Mouse (Mus musculus) gastrocnemius, adult 18-20 months (tissue): ENCODE measurements around the gene Mtln. TPM values are rescaled to one million over a fixed set of nuclear protein-coding genes. Genes with fewer than 3 reads are reported as not detected.

Experiments used
- DNase-seq: peaks from one replicate; pipeline ENCODE4 v3.0.0; 2021; ENCODE audit warnings: low spot score
- total RNA-seq, 2 experiments: library from RNA; stranded (reverse); gene quantifications; 2 replicates each; pipeline ENCODE4 v1.2.3; 2021

The Mtln gene
- total RNA-seq, 2 experiments from 2014 or later = 121 to 130 TPM

- DNase-seq = peak; percentile 57
Observed at GRCm38 (mm10) chr2:127757171-127757570, 35.1 kb downstream of the Mtln start.

- no peak for DNase-seq
Observed at GRCm38 (mm10) chr2:127754113-127754512, 38.2 kb downstream of the Mtln start.

GRCm38 (mm10) chr2:127751849-127752610 lies 40.3 kb downstream of the Mtln start:
- no peak for DNase-seq

DNA sequence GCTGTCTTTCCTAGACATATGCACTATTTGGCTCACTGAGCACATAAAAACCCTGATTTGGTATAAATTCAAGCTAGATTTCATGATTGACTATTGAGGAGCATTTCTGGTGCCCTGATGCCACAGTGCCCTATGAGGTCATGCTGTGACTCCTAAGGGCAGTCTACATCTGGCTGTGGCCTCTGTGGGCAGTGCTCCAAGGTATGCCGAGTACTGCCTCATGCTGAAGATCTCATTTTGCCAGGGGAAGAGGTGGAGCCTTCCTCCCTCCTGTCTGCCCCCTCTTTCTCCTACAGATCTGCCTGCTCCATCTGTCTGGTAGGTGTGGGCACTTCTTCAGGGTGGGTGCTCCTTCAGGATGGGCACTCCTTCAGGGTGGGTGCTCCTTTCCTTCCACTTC lies 42.9 kb downstream of the Mtln start:
- DNase-seq = no peak

GRCm38 (mm10) chr2:127748316-127748715 lies 44.0 kb downstream of the Mtln start:
- no peak for DNase-seq

DNA sequence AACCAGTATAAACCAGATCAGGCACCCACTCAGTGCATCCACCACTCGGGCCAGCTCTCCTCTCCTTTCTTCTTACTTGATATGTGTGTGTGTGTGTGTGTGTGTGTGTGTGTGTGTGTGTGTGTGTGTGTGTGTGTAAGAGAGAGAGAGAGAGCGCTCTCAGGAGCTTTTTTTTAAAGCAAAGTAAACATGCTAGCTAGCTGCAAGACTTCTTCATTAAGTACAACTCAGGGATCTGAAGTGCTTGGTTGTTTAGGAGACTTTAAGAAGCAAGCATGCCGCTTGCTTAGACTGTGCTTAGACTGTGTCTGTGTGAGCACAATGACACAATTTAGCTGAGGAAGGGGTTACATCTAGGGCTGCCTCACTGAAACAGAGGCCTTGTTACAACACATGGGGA lies 49.7 kb downstream of the Mtln start:
- DNase-seq = no peak

Other genes with a start within 250 kb of the Mtln start
- gene Zfp661, start 205.4 kb downstream of the Mtln start, total RNA-seq = 1 to 10 TPM; 2.0 to 3.0 TPM
- gene Mrps5, start 205.3 kb downstream of the Mtln start, total RNA-seq = 10 to 100 TPM; 69.3 to 82.2 TPM
- gene Mal, start 135.8 kb downstream of the Mtln start, total RNA-seq = 1 to 10 TPM; 1.6 to 1.9 TPM
- gene Mall, start 62.6 kb downstream of the Mtln start, total RNA-seq = 1 to 10 TPM; 2.2 to 4.9 TPM
- gene Nphp1, start 3.6 kb downstream of the Mtln start, total RNA-seq = 10 to 100 TPM; 21.9 to 23.8 TPM
- gene Bub1, start 39.4 kb upstream of the Mtln start, total RNA-seq = not detected
- gene Acoxl, start 46.4 kb upstream of the Mtln start, total RNA-seq = under 1 TPM in 1 of 2 experiments, not detected in 1; 0.39 TPM